Mouse (Mus musculus): ENCODE data around the gene Reln. TPM values are rescaled to one million over a fixed set of nuclear protein-coding genes. Genes with fewer than 3 reads are reported as not detected.

The Reln gene
- total RNA-seq, 2 experiments from 2014 or later = 1.2 to 2.5 TPM

DNA sequence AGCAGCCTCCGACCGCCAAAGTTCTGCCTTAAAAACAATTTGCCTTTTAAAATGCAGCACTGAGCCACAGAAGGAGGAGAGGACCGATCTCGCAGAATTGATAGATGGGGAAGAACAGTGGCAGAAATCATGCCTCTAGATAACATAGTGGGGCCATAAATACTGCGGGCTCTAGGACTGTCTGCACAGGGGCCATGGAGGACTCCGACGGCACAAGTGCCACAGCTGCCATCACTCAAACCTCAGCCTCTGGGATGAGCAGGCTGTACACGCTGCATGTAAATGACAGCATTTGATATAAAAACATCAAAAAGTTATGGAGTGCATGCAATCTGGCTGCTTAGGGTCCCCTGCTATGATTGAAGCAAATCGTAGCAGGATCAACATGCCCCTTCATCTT lies 227.6 kb downstream of the Reln start:
- no peak for DNase-seq

DNA sequence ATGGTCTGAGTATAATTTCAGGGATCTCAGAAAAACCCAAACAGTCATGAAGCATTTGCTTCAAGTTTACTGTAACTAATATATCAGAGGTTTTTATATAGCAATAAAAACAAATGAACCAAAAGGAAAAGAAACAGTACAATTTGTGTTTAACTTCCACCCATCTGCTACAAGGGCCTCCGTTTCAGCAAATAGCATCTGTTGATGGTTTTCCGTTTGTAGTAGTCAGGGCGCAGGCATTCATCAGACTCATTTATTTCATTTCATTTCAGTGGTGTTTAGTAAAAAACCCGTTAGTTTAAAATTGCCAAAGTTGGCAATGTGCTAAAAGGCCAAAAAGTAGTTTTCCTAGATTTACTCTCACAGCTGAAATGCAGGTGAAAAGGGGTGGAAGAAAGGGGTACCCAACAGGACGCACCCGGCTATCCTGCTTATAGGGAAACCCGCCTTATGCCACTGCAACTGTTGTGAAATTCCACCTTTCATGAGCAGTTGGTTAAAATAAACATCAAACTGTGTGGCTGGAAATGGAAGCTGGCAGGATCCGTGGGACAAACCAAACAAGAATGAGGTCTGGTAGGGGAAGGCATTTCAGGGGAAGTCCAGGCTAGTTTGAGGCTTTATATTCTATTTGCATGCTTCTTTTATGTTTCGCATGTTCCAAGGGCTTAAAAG lies 237.6 kb downstream of the Reln start:
- DNase-seq = no peak

DNA sequence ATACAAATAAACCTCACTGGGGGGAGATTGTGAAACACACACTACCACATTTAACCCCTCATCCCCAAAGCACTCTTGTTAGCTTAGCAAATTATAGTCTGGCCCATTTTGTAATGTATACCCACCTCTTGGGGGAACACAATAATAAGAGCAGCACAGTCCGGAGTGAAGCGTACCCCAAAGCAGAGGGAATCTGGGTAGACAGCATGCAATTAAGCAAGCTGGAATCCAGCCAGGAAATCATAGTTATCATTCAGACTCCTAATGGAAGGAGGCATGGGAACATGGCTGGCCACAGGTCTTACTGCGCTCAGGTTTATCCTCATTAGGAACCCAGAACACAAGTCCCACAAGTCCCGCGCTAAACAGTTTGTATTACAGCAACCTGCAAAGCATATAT lies 249.5 kb downstream of the Reln start:
- DNase-seq = no peak

DNA sequence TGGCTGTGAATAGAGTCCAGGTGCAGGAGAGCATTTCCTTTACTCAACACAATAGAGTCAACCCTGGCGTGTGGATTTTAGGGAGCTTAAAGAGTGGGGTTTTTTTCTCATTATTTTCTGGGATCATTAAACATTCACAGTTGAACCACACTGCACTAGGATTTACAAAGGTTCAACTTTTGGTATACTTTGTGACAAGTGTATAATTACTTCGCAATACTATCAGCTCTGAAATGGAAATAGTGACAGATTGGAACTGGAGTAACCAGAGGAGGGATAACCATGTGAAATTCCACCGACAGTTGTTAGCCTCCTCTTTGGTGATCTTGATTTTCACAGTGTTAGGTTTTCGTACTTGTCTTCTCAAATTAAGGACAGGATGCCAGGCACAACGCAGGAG lies 250.5 kb downstream of the Reln start:
- DNase-seq = no peak

DNA sequence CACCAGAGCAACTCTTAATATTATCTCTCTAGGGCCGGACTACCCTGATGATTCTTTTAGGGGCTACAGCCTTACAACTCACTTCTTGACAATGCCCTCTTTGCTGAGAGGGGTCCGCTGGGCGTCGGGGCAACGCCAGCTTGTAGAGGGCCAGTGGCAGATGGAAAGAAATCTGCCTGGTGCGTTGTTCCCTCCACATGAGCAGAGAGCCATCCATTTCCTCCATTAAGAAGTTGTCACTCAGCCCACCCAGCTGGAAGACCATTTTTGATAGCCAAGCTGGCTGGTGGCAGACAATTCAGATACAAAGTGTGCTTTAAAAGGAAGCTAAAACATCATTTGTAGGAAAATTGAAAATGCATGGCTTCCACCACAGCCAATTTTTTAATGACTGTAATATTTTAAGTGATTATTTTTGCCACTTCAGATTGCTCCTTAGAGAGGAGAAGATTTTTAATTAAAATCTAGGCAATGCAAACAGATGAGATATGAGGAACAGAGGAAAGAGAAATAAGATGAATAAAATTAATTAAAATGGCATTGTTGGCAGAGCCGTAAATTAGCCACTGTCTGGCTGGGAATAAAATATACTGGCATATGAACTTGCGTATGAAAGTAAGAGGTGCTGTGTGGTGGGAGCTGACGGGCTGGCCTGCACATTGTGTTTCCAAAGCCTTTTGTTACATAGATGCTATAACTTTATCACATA lies 251.2 kb downstream of the Reln start:
- no peak for DNase-seq

DNA sequence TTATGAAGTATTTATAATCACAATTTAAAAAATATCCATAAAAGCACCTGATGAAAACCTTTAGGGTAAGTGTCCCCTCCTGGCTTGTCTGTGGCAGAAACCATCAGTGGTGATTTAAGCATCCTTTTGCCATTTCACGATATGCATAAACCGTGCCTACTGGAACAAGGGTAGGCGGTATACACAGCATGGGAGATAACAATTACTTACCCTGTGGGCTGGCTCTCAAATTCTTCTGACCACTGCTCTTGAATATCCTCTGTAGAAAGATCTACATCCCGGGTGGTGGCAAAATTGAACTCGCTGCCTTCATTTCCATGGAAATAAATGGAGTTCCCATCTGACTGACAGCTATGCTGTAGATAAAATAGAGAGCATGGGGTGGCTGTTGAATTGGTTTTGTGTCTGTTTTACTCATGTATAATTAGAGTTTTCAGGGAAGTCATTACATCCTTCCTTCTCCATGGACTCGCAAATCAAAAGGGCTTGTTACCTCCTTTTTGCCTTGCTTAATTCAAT lies 264.0 kb downstream of the Reln start:
- DNase-seq = no peak

DNA sequence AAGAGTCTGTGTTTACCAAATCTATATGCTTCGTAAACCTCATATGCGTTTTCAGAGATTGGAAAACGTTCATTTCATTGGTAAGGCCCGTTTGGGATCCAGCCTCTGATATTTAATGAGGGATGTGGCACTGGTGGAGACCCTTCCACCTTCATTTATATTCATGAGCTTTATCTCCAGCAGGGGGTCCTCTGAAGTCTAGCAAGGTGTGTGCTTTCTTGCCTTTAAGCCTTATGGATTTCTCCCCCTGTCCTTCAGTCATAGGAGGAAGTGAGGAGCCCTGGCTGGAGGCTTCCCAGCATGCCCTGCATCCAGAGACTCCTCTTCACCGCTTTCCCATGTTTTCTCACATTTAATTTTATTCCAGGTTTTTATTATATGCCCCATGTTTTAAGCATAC lies 269.5 kb downstream of the Reln start:
- DNase-seq = no peak

DNA sequence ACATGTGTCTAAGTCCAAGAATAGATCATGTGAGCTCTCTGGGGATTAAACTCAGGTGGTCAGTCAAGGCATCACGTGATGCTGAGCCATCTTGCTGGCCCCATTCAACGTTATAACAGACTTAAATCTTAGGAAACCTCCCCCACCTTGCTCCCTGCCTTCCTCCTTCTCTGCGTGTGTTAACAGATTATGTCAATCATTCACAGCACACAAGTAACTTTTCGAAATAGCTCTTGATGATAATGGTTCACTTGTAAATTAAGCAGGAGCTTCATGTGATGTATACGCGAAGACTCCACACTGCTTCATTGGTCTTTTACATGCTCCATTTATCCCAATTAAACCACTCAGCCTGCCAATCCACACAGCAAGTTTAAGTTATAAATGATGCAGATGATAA lies 271.9 kb downstream of the Reln start:
- no peak for DNase-seq

DNA sequence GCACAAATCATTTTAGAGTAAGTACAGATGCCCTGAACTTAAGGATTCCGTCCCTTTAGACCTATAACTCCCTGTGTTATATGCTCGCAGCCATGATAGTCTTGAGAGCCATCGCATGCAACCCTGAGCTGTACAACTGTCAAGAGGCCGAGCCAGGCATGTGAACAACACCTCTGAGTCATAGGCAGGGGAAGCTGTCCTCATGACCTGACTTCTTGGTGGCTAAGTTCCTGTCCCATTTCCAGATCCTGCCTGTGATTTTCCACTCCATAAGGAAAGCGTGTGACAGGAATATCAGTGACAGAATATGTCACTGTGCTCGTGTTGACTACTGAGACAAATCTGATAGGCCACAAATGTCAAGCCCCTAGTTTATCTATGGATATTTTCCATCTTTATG lies 285.3 kb downstream of the Reln start:
- DNase-seq = no peak

DNA sequence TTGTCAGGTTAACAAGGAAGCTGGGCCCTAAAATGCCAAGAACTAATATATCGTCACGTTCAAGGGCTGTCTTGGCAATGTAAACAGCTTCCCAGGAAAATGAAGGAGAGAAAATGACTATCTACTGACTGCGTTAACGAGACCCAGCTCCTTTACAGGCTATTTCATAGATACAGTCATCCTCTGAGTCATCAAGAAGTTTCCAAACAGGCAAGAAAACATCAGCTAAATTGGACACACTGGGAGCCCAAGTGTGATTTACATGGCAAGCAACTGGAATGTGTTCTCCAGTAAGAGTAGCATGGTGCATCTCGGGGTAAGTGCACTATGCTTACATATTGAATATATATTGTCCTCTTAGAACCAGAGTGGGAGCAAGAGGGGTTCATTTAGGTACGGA lies 302.7 kb downstream of the Reln start:
- DNase-seq = no peak

DNA sequence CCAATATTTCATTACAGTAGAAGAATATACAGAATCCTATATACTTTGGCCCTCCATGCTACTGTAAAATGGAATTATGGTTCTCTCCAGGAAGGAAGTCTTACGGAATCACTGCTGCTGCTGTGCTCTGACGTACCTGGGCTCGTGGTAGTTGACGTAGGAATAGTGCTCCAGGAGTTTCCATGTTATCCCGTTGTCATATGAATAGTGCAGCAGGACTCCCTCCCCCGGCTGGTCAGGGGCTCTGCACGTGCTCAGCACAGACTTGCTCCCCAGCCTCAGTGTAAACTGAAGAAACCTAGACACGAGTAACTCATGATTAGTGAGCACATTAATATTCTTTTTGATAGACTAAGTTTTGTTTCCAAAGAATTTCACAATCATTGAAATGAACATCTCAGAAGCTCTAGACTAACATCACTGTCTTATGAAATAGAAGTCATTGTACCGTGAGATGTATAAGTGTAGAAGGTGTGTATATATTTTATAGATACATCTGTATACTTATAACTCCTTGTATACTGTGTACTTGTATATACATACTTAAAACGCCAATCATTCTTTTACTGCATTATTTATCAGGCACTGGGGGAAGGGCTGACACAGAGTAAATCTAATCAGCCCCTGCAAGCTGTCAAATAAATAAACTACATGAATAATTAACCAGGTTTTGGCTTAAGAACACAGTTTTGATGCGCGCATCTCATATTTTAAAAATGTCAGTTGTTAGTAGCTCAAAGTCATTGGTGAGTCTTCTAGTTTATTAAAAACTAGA lies 304.9 kb downstream of the Reln start:
- no peak for DNase-seq

DNA sequence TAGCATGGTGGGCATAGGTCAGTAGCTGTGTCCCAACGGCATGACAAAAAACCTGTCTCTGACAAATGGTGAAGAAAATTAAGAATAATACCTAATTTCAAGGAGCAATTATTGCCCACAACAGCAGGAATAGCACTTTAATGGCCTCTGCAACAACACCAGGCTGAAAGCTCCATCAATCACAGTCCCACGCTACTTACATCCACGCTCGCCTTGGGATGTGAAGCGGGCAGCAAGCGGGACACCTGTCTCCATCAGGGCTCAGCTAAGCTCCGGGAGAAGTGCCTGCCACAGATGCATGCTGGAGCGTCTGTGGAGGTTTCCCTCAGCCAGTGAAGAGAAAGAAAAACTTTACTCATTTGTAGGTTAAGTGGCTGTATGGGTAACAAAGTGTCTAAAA lies 309.3 kb downstream of the Reln start:
- no peak for DNase-seq

DNA sequence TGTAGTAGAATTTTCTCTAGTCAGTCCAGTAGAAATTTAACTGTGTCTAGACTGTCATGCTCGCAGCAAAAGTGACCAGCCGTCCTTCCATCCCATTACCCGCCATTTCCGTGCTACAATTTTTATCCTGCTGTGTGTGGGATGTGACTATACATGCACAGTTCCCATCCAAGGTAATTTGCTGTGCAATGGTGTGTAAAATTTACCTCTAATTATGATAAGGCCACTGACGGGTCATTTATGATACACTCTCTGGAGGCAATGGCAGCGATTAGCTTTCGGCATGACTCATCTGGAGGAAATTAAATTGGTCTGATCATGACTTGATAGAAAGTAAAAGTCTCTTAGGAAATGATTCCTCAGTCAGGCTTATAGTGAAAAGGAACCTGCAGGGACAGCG lies 311.5 kb downstream of the Reln start:
- DNase-seq = no peak

DNA sequence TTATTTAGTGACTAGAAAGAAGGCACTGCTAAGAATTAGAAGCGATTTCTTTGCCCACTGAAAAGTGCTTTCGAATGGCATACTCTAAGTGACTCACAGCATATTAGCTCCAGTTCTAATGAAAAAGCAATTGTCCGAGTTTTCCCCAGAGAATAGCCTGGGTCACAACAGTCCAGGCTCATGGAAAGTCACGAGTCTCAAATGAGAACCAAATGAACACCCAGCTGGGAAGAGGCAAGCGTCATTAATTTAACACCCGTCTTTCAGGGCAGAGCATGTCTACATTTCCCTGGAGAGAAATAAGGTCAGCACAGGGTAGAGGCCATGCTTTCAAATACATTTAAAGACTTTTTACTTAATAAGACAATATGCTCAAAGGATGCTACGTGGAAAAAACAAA lies 312.8 kb downstream of the Reln start:
- no peak for DNase-seq

DNA sequence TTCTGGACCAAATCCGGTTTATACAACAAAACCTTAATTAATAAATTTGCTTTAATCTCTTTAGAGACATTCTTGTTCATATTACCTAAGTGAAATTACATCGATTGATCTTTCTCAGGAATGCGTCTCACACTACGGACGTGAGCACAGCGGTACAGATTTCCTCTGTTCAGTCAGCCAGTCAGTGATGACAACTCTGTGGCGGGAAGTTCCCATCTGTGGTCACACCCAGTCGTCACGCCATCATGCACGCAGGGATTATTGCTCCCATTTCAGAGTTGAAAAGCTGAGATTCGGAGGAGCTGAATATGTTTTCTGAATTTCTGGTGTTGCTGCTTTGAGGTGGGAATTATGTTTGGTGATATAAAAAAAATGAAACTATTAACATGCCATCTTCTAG lies 316.1 kb downstream of the Reln start:
- no peak for DNase-seq

DNA sequence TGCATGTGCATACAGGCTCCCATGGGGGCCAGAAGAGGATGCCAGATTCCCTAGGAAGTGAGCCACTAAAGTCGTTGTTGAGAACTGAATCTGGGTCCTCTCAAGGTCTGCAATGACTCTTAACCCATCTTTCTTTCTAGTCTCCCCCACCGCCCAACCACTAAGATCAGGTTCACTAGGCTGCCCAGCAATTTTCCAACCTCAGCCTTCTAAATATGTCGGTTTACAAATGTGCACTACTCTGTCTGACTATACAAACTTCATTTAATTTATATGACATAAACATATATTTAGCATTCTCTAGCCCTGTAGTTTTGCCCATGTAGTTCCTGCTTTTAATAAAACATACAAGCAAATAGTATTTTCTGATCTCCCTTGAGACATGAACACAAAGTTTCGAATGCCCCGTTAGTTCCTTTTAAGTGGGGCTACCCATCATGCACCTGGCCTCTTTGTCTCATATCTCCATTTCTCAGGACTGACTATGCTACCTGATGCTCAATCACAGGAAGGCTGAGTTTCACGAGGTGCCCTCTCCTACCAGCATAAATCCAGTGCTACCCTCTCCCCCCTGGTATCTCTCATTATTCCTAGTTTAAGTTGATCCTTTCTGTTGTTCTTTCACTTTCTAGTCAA lies 317.1 kb downstream of the Reln start:
- no peak for DNase-seq

DNA sequence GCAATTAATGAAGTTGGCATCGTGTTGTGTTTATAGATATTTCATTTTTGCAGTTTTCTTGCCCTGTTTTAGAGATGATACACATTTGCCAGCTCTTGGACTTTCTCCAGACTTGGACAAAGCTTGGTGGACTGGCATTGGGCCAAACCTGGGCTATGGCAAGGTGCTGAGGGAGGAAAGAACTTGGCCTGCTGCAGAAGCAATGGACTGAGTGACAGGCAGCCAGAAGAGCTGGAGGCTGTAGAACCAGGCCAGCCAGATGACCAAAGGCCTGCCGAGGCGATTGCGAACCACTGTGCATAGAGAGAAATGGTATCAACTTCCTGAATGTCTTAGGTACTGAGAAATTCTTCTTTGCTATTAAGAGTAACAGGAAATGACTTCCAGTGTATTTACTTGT lies 318.8 kb downstream of the Reln start:
- DNase-seq = no peak

DNA sequence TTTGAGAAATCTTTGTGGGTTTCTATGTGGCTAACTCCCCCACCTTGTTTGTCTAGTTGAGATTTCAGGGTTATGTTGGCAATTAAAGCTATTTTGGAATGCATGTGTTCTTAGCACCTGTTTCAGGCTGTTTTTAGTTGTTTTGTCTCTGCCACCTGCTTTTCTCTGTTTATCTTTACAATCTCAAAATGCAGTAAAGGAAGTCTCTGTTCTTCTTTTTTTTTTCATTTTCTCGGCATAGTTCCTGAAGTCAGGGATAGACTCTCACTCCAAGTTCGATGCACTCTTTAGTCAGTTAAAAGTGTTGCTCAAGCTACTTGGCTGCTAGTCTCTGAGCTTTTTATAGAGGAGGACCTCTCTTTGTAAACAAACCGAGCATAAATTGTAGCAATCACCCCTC lies 320.4 kb downstream of the Reln start:
- no peak for DNase-seq

DNA sequence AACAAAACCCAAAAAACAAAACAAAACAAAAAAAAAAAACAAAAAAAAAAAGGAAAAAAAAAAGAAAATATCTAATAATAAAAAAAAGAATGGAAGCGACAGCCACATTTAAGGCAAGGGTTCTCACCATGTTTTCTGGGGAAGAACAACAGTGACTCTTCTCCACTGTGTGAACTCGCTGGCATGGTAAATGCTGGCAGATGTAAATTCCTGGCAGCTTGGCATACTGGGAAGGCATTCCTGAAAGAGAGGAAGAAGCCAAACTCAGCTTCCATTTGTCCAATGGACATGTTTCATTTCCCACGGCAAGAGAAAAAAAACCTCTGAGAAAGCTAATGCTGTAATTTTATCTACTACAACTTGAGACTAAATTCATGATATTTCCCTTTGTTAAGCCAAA lies 326.6 kb downstream of the Reln start:
- DNase-seq = no peak

DNA sequence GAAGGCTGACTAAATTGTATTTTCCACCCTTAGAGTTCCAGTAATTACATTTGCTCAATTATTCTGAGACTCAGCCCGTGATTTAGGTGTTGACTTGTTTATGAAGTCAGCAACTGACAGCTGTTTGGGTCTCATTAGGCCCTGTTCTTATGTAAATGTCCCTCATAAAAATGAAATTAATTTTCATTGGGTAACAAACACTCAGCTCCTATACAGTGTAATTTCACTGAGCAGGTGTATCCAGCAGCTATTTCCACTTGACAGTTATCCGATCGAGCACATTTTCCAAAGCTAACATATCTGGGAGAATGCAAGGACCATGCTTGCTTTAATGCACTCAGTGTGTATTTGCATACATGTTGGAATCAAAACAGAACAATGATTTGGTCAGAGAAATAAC lies 330.0 kb downstream of the Reln start:
- DNase-seq = no peak

DNA sequence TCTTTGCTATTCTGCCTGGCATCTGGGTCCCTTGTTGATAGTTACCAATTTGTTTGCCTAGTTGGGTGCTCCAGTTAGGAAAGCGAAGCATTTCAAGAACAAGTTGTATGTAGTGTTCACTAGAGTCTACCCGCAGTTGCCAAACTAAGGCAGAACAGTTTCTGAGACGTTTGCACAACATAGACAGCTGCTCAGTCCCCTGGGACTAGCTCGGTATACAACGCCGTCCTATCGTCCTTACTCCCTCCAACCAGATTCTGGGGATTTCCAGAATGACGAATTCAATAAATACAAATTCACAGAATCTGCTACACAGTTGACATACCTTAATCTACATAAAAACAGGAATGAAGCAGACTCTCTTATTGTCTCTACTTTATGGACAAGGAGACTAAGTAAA lies 335.4 kb downstream of the Reln start:
- DNase-seq = no peak

DNA sequence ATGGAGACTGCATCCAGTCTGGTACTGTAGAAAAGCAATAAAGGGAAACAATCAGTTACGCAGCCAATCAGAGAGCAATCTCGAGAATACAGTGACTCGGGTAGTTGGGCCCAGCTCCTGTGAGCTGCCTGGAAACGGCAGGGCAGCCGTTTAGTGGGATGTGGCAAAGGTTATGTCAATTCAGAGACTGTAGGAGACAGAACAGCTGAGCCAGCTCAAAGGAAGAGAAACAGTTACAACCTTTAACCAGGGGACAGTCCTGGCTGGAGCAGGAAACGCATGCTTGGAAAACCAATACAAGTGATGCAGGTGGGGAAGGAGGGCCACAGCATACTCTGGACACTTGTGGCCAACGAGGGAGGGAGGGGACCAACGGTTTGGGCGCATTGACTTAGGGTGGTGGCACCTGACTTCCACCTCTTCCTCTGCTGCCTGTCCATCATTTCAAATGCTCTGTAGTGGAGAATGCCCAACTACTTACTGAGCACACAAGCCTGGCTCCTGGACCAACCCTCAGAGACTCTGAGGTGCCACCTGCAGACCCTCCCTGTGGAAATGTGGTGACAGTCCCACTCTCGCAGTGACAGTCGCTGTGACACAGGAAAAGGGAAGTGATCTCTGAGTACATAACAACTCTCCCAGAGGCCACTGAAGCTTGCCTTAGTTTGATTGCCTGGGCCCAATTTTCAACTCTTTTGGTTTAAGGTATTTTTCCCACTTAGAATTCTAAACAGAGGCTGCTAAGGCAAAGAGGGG lies 337.0 kb downstream of the Reln start:
- DNase-seq = no peak
